Mouse (Mus musculus): Measurements from ENCODE around the gene 9030025P20Rik. TPM values are rescaled to one million over a fixed set of nuclear protein-coding genes. Genes with fewer than 3 reads are reported as not detected.

9030025P20Rik gene
- 5.8 and 7.7 TPM in 2 replicates for polyA plus RNA-seq (2015; fragmentation: Nextera tagmentation; extraction: Ambion mirVana)

GRCm38 (mm10) chr17:14978362-14979038, at the start of gene 9030025P20Rik, which contains the start of gene Gm3417:
Gene 9030025P20Rik, plus strand, starts transcription at chr17:14978468.
Gene Gm3417, minus strand, starts transcription at chr17:14978790.

GRCm38 (mm10) chr17:14943009-14943728, 35.1 kb upstream of the 9030025P20Rik start, which contains the start of the genes Wdr27 and 1600012H06Rik:
Gene Wdr27, minus strand, starts transcription at chr17:14943158.
Gene 1600012H06Rik, plus strand, starts transcription at chr17:14943184.

GRCm38 (mm10) chr17:14960951-14961556, 17.2 kb upstream of the 9030025P20Rik start, which contains the start of gene Phf10:
Gene Phf10, minus strand, starts transcription at chr17:14961273.

GRCm38 (mm10) chr17:15009706-15010413, 31.6 kb downstream of the 9030025P20Rik start, which contains the start of gene Gm3435:
Gene Gm3435, plus strand, starts transcription at chr17:15010176.

Other genes starting within 250 kb of the 9030025P20Rik start
- 5.9 TPM in 2 replicates for gene Wdr27, start 35.3 kb upstream of the 9030025P20Rik start, polyA plus RNA-seq (2015; fragmentation: Nextera tagmentation; extraction: Ambion mirVana)
- 41.0 and 48.5 TPM in 2 replicates for gene 1600012H06Rik, start 35.3 kb upstream of the 9030025P20Rik start, polyA plus RNA-seq (2015; fragmentation: Nextera tagmentation; extraction: Ambion mirVana)
- 26.0 and 30.8 TPM in 2 replicates for gene Phf10, start 17.2 kb upstream of the 9030025P20Rik start, polyA plus RNA-seq (2015; fragmentation: Nextera tagmentation; extraction: Ambion mirVana)
- gene Gm3417, start 322 bp downstream of the 9030025P20Rik start, polyA plus RNA-seq (2015; fragmentation: Nextera tagmentation; extraction: Ambion mirVana), result 0.64 and 1.0 TPM in 2 replicates
- gene Gm3435, start 31.7 kb downstream of the 9030025P20Rik start, polyA plus RNA-seq (2015; fragmentation: Nextera tagmentation; extraction: Ambion mirVana), result 5.3 and 5.4 TPM in 2 replicates
- gene Ermard, start 62.7 kb downstream of the 9030025P20Rik start, polyA plus RNA-seq (2015; fragmentation: Nextera tagmentation; extraction: Ambion mirVana), result 41.7 and 52.5 TPM in 2 replicates
- gene Tcte3, start 63.0 kb downstream of the 9030025P20Rik start, polyA plus RNA-seq (2015; fragmentation: Nextera tagmentation; extraction: Ambion mirVana), result 1.0 TPM in 1 of 2 replicates, not detected in the other
- 2.6 and 3.1 TPM in 2 replicates for gene Gm3448, start 63.1 kb downstream of the 9030025P20Rik start, polyA plus RNA-seq (2015; fragmentation: Nextera tagmentation; extraction: Ambion mirVana)